Mouse (Mus musculus) ovary, postnatal 10 days (tissue): ENCODE data around the gene Gm128.

ENCODE experiments used
- DNase-seq: peaks from one replicate; pipeline ENCODE4 v3.0.0; 2022; ENCODE audit warnings: low spot score

Gm128 gene

GRCm38 (mm10) chr3:95194721-95195135 is 46.7 kb downstream of the Gm128 start:
- no peak for DNase-seq
